Mouse (Mus musculus) CH12.LX (cell line): ENCODE measurements around the gene Tbl1xr1. TPM values are rescaled to one million over a fixed set of nuclear protein-coding genes. Genes with fewer than 3 reads are reported as not detected.

Source experiments
- DNase-seq: peaks from one replicate; pipeline ENCODE4 v3.0.0-alpha.2; 2013; ENCODE audit errors: extremely low read depth
- H3K27ac ChIP-seq: 2 replicates; pipeline ENCODE4 v1.5.1; 2012; ENCODE audit warnings: low read depth, mild to moderate bottlenecking, control low read depth, moderate library complexity; ENCODE audit not compliant: insufficient read depth
- H3K27me3 ChIP-seq: replicated peaks from 2 replicates; pipeline ENCODE3; 2012; ENCODE audit warnings: inconsistent platforms
- H3K36me3 ChIP-seq, 2 experiments: replicated peaks in 1 of 2; 2 replicates each; pipeline versions ENCODE3 to v1.6.1; 2012; ENCODE audit warnings: inconsistent platforms in 1 of 2, low read length in 1 of 2, mild to moderate bottlenecking in 1 of 2, mixed read lengths in 1 of 2, moderate library complexity in 1 of 2; ENCODE audit not compliant: control insufficient read depth in 1 of 2, insufficient read depth in 1 of 2
- H3K4me1 ChIP-seq, 2 experiments: 2 replicates each; pipeline ENCODE4 v1.6.1; 2012; ENCODE audit warnings: inconsistent platforms in 1 of 2, moderate library complexity in 1 of 2; ENCODE audit not compliant: insufficient read depth in 2 of 2, control insufficient read depth in 1 of 2
- H3K4me2 ChIP-seq: 2 replicates; pipeline ENCODE4 v1.6.1; 2012; ENCODE audit warnings: low read depth, mild to moderate bottlenecking, control low read depth; ENCODE audit not compliant: poor library complexity, insufficient read depth, severe bottlenecking
- H3K4me3 ChIP-seq, 3 experiments: fragments of 150-350 bp in 1 of 3; sonication (generic) in 1 of 3; replicated peaks in 1 of 3; 2 replicates each; pipeline versions ENCODE3 to v1.5.1; 2011 to 2012; ENCODE audit warnings: low read depth in 2 of 3, low read length in 2 of 3, mild to moderate bottlenecking in 2 of 3, moderate library complexity in 2 of 3, control low read depth in 1 of 3, improper control_type of control experiment in 1 of 3, inconsistent platforms in 1 of 3, mixed read lengths in 1 of 3; ENCODE audit not compliant: poor library complexity in 1 of 3
- H3K79me2 ChIP-seq: replicated peaks from 2 replicates; pipeline ENCODE4 v1.6.1; 2012; ENCODE audit warnings: mild to moderate bottlenecking, moderate library complexity; ENCODE audit not compliant: control insufficient read depth, poor library complexity, insufficient read depth, severe bottlenecking; ENCODE audit errors: extremely low read depth
- H3K9ac ChIP-seq: 2 replicates; pipeline ENCODE4 v1.6.1; 2012; ENCODE audit warnings: low read depth, mild to moderate bottlenecking, control low read depth, moderate library complexity; ENCODE audit not compliant: insufficient read depth
- H3K9me3 ChIP-seq: replicated peaks from 2 replicates; pipeline ENCODE3; 2012; ENCODE audit warnings: low read length, inconsistent platforms, mixed read lengths
- BHLHE40 ChIP-seq: IDR thresholded peaks from 2 replicates; pipeline ENCODE4 v1.6.1; 2011; ENCODE audit warnings: mild to moderate bottlenecking, low read depth, low read length, improper control_type of control experiment
- CHD1 ChIP-seq: IDR thresholded peaks from 2 replicates; pipeline ENCODE4 v1.6.1; 2012; ENCODE audit warnings: low read depth, low read length, improper control_type of control experiment, inconsistent platforms
- CHD2 ChIP-seq: IDR thresholded peaks from 2 replicates; pipeline ENCODE4 v1.6.1; 2011; ENCODE audit warnings: low read length, improper control_type of control experiment
- CTCF ChIP-seq, 2 experiments: IDR thresholded peaks in 1 of 2; conservative IDR thresholded peaks in 1 of 2; 2 replicates each; pipeline ENCODE4 v1.5.1; 2011 to 2012; ENCODE audit warnings: low read depth in 2 of 2, low read length in 2 of 2, improper control_type of control experiment in 1 of 2, inconsistent platforms in 1 of 2, mild to moderate bottlenecking in 1 of 2, moderate library complexity in 1 of 2
- E2F4 ChIP-seq: IDR thresholded peaks from 2 replicates; pipeline ENCODE4 v1.6.1; 2011; ENCODE audit warnings: low read depth, low read length, improper control_type of control experiment; ENCODE audit not compliant: insufficient replicate concordance
- ELF1 ChIP-seq: IDR thresholded peaks from 2 replicates; pipeline ENCODE4 v1.6.1; 2014; ENCODE audit warnings: low read depth, mild to moderate bottlenecking, inconsistent platforms, low read length, improper control_type of control experiment
- EP300 ChIP-seq: IDR thresholded peaks from 2 replicates; pipeline ENCODE4 v1.6.1; 2011; ENCODE audit warnings: low read length, improper control_type of control experiment
- ETS1 ChIP-seq: conservative IDR thresholded peaks from 2 replicates; pipeline ENCODE4 v1.6.1; 2012; ENCODE audit warnings: low read depth, mild to moderate bottlenecking, inconsistent platforms, low read length, improper control_type of control experiment, moderate library complexity
- GABPA ChIP-seq: IDR thresholded peaks from 2 replicates; pipeline ENCODE4 v1.6.1; 2012; ENCODE audit warnings: low read depth, low read length, improper control_type of control experiment, inconsistent platforms; ENCODE audit not compliant: insufficient replicate concordance
- HCFC1 ChIP-seq: IDR thresholded peaks from 2 replicates; pipeline ENCODE4 v1.6.1; 2012; ENCODE audit warnings: low read depth, mild to moderate bottlenecking, inconsistent platforms, low read length, improper control_type of control experiment
- IRF4 ChIP-seq: IDR thresholded peaks from 2 replicates; pipeline ENCODE4 v1.6.1; 2014; ENCODE audit warnings: low read depth, mild to moderate bottlenecking, inconsistent platforms, low read length, improper control_type of control experiment
- JUN ChIP-seq: IDR thresholded peaks from 2 replicates; pipeline ENCODE4 v1.6.1; 2011; ENCODE audit warnings: low read depth, mild to moderate bottlenecking, low read length, improper control_type of control experiment, moderate library complexity; ENCODE audit not compliant: insufficient read depth
- JUND ChIP-seq: conservative IDR thresholded peaks from 2 replicates; pipeline ENCODE4 v1.6.1; 2011; ENCODE audit warnings: low read depth, low read length, improper control_type of control experiment
- KAT2A ChIP-seq: IDR thresholded peaks from 2 replicates; pipeline ENCODE4 v1.6.1; 2012; ENCODE audit warnings: low read length, improper control_type of control experiment, inconsistent platforms; ENCODE audit not compliant: insufficient replicate concordance
- MAFK ChIP-seq: IDR thresholded peaks from 2 replicates; pipeline ENCODE4 v1.6.1; 2011; ENCODE audit warnings: low read length, improper control_type of control experiment; ENCODE audit not compliant: insufficient replicate concordance
- MAX ChIP-seq: IDR thresholded peaks from 2 replicates; pipeline ENCODE4 v1.6.1; 2011; ENCODE audit warnings: low read length, improper control_type of control experiment
- MAZ ChIP-seq: IDR thresholded peaks from 2 replicates; pipeline ENCODE4 v1.6.1; 2012; ENCODE audit warnings: low read depth, mild to moderate bottlenecking, inconsistent platforms, low read length, improper control_type of control experiment, moderate library complexity
- MEF2A ChIP-seq: IDR thresholded peaks from 2 replicates; pipeline ENCODE4 v1.6.1; 2014; ENCODE audit warnings: low read depth, mild to moderate bottlenecking, inconsistent platforms, low read length, improper control_type of control experiment, borderline replicate concordance
- MXI1 ChIP-seq: IDR thresholded peaks from 2 replicates; pipeline ENCODE4 v1.6.1; 2011; ENCODE audit warnings: mild to moderate bottlenecking, low read depth, low read length, improper control_type of control experiment
- MYC ChIP-seq: IDR thresholded peaks from 2 replicates; pipeline ENCODE4 v1.6.1; 2011; ENCODE audit warnings: low read depth, mild to moderate bottlenecking, improper control_type of control experiment, low read length
- NELFE ChIP-seq: IDR thresholded peaks from 2 replicates; pipeline ENCODE4 v1.6.1; 2011; ENCODE audit warnings: low read depth, low read length, improper control_type of control experiment
- NRF1 ChIP-seq: IDR thresholded peaks from 2 replicates; pipeline ENCODE4 v1.6.1; 2014; ENCODE audit warnings: low read depth, mild to moderate bottlenecking, inconsistent platforms, low read length, improper control_type of control experiment, moderate library complexity
- PAX5 ChIP-seq: IDR thresholded peaks from 2 replicates; pipeline ENCODE4 v1.6.1; 2012; ENCODE audit warnings: low read length, inconsistent platforms, mixed read lengths
- POLR2A ChIP-seq: IDR thresholded peaks from 2 replicates; pipeline ENCODE4 v1.6.1; 2011; ENCODE audit warnings: low read depth, mild to moderate bottlenecking, improper control_type of control experiment, low read length
- POLR2AphosphoS2 ChIP-seq: IDR thresholded peaks from 2 replicates; pipeline ENCODE4 v1.6.1; 2011; ENCODE audit warnings: low read depth, low read length, improper control_type of control experiment
- RAD21 ChIP-seq: IDR thresholded peaks from 2 replicates; pipeline ENCODE4 v1.6.1; 2011; ENCODE audit warnings: low read depth, mild to moderate bottlenecking, low read length, improper control_type of control experiment, moderate library complexity
- RCOR1 ChIP-seq: conservative IDR thresholded peaks from 2 replicates; pipeline ENCODE4 v1.6.1; 2012; ENCODE audit warnings: low read depth, mild to moderate bottlenecking, inconsistent platforms, low read length, improper control_type of control experiment
- SIN3A ChIP-seq: IDR thresholded peaks from 2 replicates; pipeline ENCODE4 v1.6.1; 2012; ENCODE audit warnings: low read length, improper control_type of control experiment, inconsistent platforms
- SMC3 ChIP-seq: IDR thresholded peaks from 2 replicates; pipeline ENCODE4 v1.6.1; 2011; ENCODE audit warnings: low read depth, low read length, improper control_type of control experiment
- TBP ChIP-seq: conservative IDR thresholded peaks from 2 replicates; pipeline ENCODE4 v1.6.1; 2011; ENCODE audit warnings: low read depth, low read length, improper control_type of control experiment
- TCF12 ChIP-seq: IDR thresholded peaks from 2 replicates; pipeline ENCODE4 v1.6.1; 2014; ENCODE audit warnings: low read depth, mild to moderate bottlenecking, inconsistent platforms, low read length, improper control_type of control experiment
- UBTF ChIP-seq: IDR thresholded peaks from 2 replicates; pipeline ENCODE4 v1.6.1; 2012; ENCODE audit warnings: low read depth, mild to moderate bottlenecking, inconsistent platforms, low read length, improper control_type of control experiment, moderate library complexity
- USF1 ChIP-seq: IDR thresholded peaks from 2 replicates; pipeline ENCODE4 v1.6.1; 2014; ENCODE audit warnings: low read depth, mild to moderate bottlenecking, inconsistent platforms, low read length, improper control_type of control experiment
- USF2 ChIP-seq: conservative IDR thresholded peaks from 2 replicates; pipeline ENCODE4 v1.6.1; 2011; ENCODE audit warnings: low read depth, low read length, improper control_type of control experiment
- ZC3H11A ChIP-seq: IDR thresholded peaks from 2 replicates; pipeline ENCODE4 v1.6.1; 2012; ENCODE audit warnings: low read depth, mild to moderate bottlenecking, inconsistent platforms, low read length, improper control_type of control experiment
- ZKSCAN1 ChIP-seq: IDR thresholded peaks from 2 replicates; pipeline ENCODE4 v1.6.1; 2012; ENCODE audit warnings: low read depth, inconsistent platforms, low read length, improper control_type of control experiment, borderline replicate concordance
- ZMIZ1 ChIP-seq: IDR thresholded peaks from 2 replicates; pipeline ENCODE4 v1.6.1; 2012; ENCODE audit warnings: low read depth, mild to moderate bottlenecking, inconsistent platforms, low read length, improper control_type of control experiment
- ZNF384 ChIP-seq: IDR thresholded peaks from 2 replicates; pipeline ENCODE4 v1.6.1; 2012; ENCODE audit warnings: low read depth, low read length, improper control_type of control experiment, inconsistent platforms
- dilution Hi-C: fragments of 300-500 bp; cut with MboI; formaldehyde crosslinking; loops from 2 replicates; pipeline ENCODE4 v1.14.3; 2020; ENCODE audit warnings: low sequenced_read_pairs; ENCODE audit not compliant: extremely low pct_unique_long_range_greater_than_20kb, extremely low pct_ligation_motif_present
- in situ Hi-C: fragments of 300-500 bp; cut with MboI; formaldehyde crosslinking; loops from 3 replicates; pipeline ENCODE4 v1.14.3; 2019; ENCODE audit warnings: low sequenced_read_pairs, low pct_ligation_motif_present, low pct_unique_long_range_greater_than_20kb, mixed read lengths
- polyA plus RNA-seq: library from polyadenylated mRNA; unstranded; fragments of >175 nt; gene quantifications from 2 replicates; pipeline ENCODE4 v1.2.1, GENCODE M21; 2012; ENCODE audit warnings: low read depth; ENCODE audit not compliant: insufficient read length
- total RNA-seq, 2 experiments: library from RNA; depleted of rRNA; stranded (reverse); fragments of 300-350 nt in 1 of 2; fragments of >200 nt in 1 of 2; gene quantifications; 2 replicates each; pipeline ENCODE4 v1.2.3; 2012 to 2014

The Tbl1xr1 gene
- total and polyA plus RNA-seq, 3 experiments: 33.7 to 39.9 (median 38.3) TPM

DNA sequence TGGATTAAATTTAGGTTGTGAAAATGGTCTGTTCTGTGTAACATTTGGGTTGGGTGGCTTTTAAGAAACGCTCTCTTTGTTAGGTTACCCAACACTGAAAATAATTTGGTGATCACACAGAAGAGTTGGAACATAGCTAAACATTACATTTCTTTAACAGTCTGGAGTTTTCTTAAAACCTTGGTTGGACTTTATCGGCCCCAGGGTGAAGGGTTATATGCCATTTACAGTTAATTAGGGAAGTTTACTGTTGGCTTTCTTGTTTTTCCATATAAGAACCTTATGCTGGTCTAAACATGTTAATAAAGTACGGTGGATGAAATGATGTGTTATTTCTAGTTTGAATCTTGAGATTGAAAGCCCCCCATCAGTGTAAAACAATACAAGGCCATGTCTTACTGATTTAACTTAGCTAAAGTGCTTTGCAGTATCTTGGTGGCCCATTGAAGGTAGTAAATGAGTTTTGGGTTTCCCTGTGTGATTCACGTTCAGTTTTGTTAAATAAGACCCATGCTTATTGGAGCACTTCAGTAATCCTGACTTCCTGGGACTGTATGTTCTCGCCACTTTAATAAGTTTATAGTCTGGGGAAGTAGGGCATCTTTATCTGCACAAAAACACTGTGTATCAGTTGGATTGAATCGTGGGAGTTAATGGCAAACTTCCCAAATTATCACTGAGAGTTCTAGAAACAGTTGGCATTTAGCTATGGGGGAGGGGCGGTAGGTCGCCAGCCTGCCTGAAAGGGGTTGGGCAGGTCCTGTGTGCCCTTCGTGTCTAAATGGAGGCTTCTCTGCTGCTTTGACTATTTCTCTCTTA is 1.4 kb downstream of the Tbl1xr1 start:
- Histone ChIP-seq H3K79me2 (peaks cover 58% of the 10 kb centered on the region), H3K27ac (no peak overlapping the region), H3K27me3 (no peaks in the 10 kb centered on the region), H3K36me3 (peaks cover 5 to 27% of the 10 kb centered on the region in 2 experiments), H3K9ac (peak overlapping the region; percentile 98), H3K9me3 (no peaks in the 10 kb centered on the region), H3K4me1 (peaks cover 15 to 56% of the 10 kb centered on the region in 2 experiments)
- peak; percentile 54 for DNase-seq
- in situ Hi-C loops (no loop called here), dilution Hi-C loops (no loop called here)
- TF ChIP-seq ZKSCAN1: no peak
- peak; percentile 18; the same call in 1 of the 2 replicates for TF ChIP-seq SMC3
- TF ChIP-seq USF2: no peak
- TF ChIP-seq BHLHE40: peak; percentile 59
- TF ChIP-seq TBP: no peak
- TF ChIP-seq ETS1: peak; percentile 28; the same call in 1 of the 2 replicates
- no peak for TF ChIP-seq KAT2A
- TF ChIP-seq ZNF384: no peak; the same call in 1 of the 2 replicates
- TF ChIP-seq ZMIZ1: no peak
- no peak for TF ChIP-seq E2F4
- 0 out of 2 replicates have a peak, but pooled peaks have one; percentile 20 for TF ChIP-seq MEF2A
- peak; percentile 28; the same call in 1 of the 2 replicates for TF ChIP-seq EP300
- no peak for TF ChIP-seq TCF12
- TF ChIP-seq ZC3H11A: no peak
- no peak for TF ChIP-seq POLR2AphosphoS2
- no peak for TF ChIP-seq USF1
- no peak for TF ChIP-seq JUN
- TF ChIP-seq POLR2A: no peak
- no peak for TF ChIP-seq MYC
- no peak for TF ChIP-seq IRF4
- TF ChIP-seq HCFC1: no peak
- peak; percentile 45; the same call in 1 of the 2 replicates for TF ChIP-seq MXI1
- TF ChIP-seq RCOR1: no peak
- TF ChIP-seq RAD21: no peak; the same call in 1 of the 2 replicates
- TF ChIP-seq MAFK: no peak
- no peak for TF ChIP-seq UBTF
- TF ChIP-seq PAX5: no peak
- TF ChIP-seq SIN3A: peak; percentile 48; the same call in 1 of the 2 replicates
- no peak for TF ChIP-seq MAZ
- TF ChIP-seq NELFE: no peak
- 0 out of 2 replicates have a peak, but pooled peaks have one; percentile 28 for TF ChIP-seq MAX
- TF ChIP-seq ELF1: no peak
- TF ChIP-seq CTCF (conservative IDR thresholded peaks at IDR 0.05 in 1 of 2, IDR thresholded peaks at IDR 0.05 in 1 of 2; ENCODE audit: low read depth in 2 of 2, low read length in 2 of 2): no peak
- TF ChIP-seq JUND: 0 out of 2 replicates have a peak, but pooled peaks have one; percentile 12
- no peak for TF ChIP-seq NRF1
- no peak for TF ChIP-seq GABPA
- TF ChIP-seq CHD1: no peak
- peak; percentile 88 for TF ChIP-seq CHD2
- TF ChIP-seq, all 38 proteins: peak for 10
- peak overlapping the region; percentile 91 for H3K4me2 ChIP-seq
- peak overlapping the region; percentile 79 to 99 (median 88) for H3K4me3 ChIP-seq
